Mouse (Mus musculus): ENCODE measurements around the gene Csf2rb. TPM values are rescaled to one million over a fixed set of nuclear protein-coding genes. Genes with fewer than 3 reads are reported as not detected.
A peak's percentile ranks its signal among the peaks of the same experiment; 100 is the strongest.
"Not testable (repeated sequence)": the region's sequence is repeated elsewhere in the genome, so short reads cannot be mapped to it uniquely, and the experiment has no call there.

The Csf2rb gene
- 1 to 10 TPM in 3 of 4 experiments, under 1 TPM in 1; 0.83 to 5.7 (median 2.2) TPM for total RNA-seq (2022)

DNA sequence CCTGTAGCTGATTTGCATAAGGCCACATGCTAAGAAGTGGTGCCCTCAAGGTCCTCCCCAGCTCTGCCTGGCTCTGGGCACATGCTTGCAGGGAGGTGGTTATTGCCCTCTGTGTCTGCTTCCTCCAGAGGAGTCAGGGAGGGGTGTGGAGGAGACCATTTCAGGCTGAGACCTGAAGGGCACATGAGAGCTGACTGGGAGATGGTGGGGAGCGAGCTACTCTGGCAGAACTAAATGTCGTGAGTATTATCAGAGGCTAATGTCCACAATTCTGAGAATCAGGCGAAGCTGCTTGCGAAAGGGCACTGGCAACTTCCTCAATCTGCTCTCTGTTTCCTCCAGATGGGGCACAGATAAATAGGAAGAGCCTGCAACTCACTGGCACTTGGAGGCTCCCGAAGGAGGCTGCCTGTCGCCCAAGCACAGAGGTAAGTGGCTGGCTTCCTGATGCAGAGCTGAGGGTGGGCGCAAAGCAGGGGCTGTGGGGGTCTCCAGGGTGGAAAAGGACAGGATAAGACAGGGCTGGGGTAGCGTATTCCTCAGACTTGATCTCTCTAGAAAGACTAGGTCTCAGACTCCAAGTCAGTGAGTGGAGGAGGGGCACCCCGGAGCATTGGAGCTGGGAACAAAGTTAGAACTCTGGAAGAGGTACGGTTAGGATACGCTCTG is at the start of gene Csf2rb:
Gene Csf2rb (plus strand): TSS at position 82 of the 669 bp plus-strand sequence.
- DNase-seq (ENCODE audit: low spot score in 2 of 2) = no peak

- DNase-seq (ENCODE audit: low spot score in 2 of 2) = no peak
Observed at GRCm38 (mm10) chr15:78278308-78278707, 47.2 kb upstream of the Csf2rb start.

GRCm38 (mm10) chr15:78287941-78288340 is 37.6 kb upstream of the Csf2rb start:
- DNase-seq (ENCODE audit: low spot score in 2 of 2) = no peak

DNA sequence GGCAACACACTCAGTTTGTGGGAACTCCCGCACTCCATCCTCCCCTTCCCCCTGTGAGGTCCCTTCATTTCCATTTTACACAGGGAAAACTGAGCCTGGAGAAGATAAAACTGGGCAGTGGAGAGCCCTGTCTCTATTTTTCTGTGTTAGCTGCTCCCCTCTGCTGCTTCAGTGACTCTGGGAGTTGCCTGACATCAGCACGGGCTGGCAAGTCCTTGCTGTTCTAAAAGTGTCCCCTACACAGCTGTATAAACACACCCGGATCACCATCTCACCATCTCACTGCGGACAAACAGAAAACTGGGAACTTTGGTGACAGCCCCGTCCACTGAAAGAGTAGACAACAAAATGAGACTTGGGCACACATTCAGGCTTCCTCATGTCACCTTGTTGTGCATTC is 35.8 kb upstream of the Csf2rb start:
- not testable (repeated sequence) for DNase-seq (ENCODE audit: low spot score in 2 of 2)

GRCm38 (mm10) chr15:78293228-78293627 is 32.3 kb upstream of the Csf2rb start:
- not testable (repeated sequence) for DNase-seq (ENCODE audit: low spot score in 2 of 2)

DNA sequence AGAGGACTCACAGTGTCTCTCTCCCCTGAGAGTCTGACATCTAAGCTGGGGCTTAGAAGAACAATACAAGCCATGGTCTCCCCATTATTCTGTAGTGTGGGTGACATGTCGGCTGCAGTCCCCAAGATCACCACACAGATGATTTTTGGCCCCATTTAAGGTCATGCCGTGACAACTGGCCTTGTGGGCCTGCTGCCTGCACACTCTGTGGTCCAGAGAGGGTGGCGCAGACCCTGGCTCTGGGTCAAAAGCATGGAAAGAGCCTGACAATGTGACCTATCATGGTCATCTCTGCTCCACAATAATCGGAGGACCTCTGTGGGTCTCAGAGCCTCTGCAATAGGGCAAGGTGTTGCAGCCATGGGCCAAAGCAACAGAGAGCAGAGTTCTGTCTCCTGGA is 31.8 kb upstream of the Csf2rb start:
- DNase-seq (ENCODE audit: low spot score in 2 of 2) = no peak

DNA sequence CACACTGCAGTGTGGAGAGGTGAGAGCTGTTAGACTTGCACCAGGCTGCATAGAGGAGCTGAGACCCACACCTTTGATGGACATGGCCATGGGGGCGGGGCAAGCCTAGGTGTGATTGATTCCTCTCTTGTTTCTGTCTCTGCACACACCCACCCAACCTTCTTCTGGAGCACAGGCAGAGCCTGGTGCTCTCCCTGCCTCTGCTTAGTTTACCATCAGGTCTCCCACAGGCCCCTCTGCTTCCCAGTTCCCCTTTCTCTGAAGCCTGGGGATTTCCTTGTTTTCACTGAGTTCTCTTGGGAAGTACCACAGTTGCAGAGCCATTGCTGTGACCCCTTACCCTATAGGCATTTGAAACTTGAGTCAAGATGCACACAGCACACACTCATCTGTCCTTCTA is 27.0 kb upstream of the Csf2rb start:
- no peak for DNase-seq (ENCODE audit: low spot score in 2 of 2)

- no peak for DNase-seq (ENCODE audit: low spot score in 2 of 2)
Observed at GRCm38 (mm10) chr15:78299641-78300040, 25.9 kb upstream of the Csf2rb start.

DNA sequence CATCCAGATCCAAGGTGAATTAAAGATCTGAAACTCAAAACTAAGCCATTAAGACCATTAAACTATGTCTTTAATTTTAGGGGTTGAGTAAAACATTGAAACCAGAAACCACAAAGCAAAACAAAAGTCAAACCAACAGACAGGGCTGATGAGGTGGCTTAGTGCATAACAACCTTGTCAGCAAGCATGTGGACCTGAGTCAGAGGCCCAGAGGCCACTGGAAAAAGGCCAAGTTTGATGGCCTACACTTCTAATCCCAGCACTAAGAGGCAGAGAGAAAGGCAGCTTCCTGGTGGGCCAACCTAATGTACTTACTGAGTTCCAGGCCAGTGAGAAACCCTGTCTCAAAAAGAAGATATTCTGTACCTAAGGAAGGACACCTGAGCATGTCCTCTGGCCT is 24.8 kb upstream of the Csf2rb start:
- DNase-seq (ENCODE audit: low spot score in 2 of 2) = no peak

DNA sequence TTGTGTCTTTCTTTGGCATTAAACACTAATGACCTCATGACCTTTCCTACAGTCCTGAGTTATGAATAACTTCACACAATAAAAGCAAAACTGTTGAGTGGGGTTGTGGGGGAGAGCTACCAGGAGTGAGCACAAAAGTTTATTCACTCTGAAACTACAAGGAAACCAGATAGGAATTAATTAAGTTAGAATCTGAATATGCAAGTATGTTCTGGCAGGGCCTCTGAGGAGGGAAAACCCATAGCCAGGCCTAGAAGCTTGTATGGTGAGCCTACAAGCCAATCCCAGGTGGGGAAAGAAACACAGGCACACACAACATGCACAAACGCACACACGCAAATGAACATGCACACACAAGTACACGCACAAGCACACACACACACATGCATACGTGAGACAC is 22.8 kb upstream of the Csf2rb start:
- DNase-seq (ENCODE audit: low spot score in 2 of 2) = no peak

- no peak for DNase-seq (ENCODE audit: low spot score in 2 of 2)
Observed at GRCm38 (mm10) chr15:78303665-78304233, 21.8 kb upstream of the Csf2rb start.

DNA sequence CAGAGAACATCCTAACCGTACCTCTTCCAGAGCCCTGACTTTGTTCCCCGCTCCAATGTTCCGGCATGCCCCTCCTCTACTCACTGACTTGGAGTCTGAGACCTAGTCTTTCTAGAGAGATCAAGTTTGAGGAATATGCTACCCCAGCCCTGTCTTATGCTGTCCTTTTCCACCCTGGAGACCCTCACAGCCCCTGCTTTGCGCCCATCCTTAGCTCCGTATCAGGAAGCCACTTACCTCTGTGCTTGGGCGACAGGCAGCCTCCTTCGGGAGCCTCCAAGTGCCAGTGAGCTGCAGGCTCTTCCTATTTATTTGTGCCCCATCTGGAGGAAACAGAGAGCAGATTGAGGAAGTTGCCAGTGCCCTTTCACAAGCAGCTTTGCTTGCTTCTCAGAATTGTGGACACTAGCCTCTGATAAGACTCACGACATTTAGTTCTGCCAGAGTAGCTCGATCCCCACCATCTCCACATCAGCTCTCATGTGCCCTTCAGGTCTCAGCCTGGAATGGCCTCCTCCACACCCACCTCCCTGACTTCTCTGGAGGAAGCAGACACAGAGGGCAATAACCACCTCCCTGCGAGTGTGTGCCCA is 20.1 kb upstream of the Csf2rb start, which contains the start of gene Csf2rb2:
Gene Csf2rb2 (minus strand): TSS at position 381 of the 593 bp plus-strand sequence.
- no peak for DNase-seq (ENCODE audit: low spot score in 2 of 2)

GRCm38 (mm10) chr15:78309865-78310264 is 15.7 kb upstream of the Csf2rb start:
- DNase-seq (ENCODE audit: low spot score in 2 of 2) = no peak

- no peak for DNase-seq (ENCODE audit: low spot score in 2 of 2)
Observed at GRCm38 (mm10) chr15:78310971-78311370, 14.6 kb upstream of the Csf2rb start.

DNA sequence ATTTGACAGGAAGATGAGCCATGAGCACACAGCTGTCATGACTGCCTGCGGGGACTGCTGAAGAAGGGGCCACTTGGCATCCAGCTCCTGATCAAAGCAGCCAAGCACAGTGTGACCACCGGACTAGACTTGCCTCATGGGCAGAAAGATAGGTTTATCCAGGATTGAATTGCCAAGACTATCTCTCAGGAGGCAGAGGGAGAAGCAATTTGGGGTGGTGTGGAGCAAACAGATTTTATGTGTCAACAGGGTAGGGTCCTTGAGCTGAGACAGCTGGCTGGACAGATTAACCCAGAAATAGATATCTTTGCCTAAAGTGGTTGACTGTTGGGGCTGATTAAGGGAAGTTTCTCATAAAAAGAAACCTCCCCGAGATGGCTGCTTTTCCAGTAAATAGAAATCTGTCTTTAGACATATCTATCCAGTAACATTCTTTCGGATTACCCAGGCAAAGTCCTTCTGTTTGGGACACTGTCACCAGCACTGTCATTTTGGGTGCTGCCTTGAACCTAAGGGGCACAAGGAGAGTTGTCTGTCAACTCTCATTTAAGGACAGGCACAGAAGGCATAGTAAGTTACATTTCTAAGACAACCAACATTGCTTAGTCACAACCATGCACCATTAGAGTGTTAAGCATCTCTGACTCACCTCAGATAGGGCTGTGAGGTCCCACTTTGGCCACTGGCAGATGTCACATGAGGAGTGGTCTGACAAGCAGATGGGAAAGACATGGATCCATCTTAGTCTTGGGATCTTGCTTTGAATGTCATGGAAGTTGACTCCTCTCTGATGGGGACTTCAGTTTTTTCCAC is 12.9 kb upstream of the Csf2rb start:
- DNase-seq (ENCODE audit: low spot score in 2 of 2) = not testable (repeated sequence)

DNA sequence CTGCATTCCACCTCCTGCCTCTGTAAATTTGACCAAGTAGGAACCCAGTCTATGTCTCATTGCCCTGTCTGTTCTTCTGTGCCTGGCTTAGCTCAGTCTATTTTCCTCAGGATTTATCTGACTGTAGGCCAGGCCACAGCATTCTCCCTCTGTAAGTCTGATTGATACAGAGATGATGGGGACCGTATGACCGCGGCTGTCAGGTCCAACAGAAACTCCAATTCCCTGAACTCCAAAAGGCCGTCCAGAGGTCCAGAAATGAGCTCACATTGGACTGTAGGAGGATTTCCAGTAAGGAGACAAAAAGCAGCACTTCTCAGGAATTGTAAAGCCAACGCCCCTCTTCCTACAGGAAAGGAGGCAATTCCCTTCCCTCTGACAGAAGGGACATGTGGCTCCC is 11.9 kb upstream of the Csf2rb start:
- not testable (repeated sequence) for DNase-seq (ENCODE audit: low spot score in 2 of 2)

DNA sequence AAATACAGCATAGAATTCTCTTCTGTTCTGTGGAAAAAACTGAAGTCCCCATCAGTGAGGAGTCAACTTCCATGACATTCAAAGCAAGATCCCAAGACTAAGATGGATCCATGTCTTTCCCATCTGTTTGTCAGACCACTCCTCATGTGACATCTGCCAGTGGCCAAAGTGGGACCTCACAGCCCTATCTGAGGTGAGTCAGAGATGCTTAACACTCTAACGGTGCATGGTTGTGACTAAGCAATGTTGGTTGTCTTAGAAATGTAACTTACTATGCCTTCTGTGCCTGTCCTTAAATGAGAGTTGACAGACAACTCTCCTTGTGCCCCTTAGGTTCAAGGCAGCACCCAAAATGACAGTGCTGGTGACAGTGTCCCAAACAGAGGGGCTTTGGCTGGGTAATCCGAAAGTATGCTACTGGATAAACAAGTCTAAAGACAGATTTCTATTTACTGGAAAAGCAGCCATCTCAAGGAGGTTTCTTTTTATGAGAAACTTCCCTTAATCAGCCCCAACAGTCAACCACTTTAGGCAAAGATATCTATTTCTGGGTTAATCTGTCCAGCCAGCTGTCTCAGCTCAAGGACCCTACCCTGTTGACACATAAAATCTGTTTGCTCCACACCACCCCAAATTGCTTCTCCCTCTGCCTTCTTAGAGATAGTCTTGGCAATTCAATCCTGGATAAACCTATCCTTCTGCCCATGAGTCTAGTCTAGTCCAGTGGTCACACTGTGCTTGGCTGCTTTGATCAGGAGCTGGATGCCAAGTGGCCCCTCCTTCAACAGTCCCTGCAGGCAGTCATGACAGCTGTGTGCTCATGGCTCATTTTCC is 7.0 kb upstream of the Csf2rb start:
- not testable (repeated sequence) for DNase-seq (ENCODE audit: low spot score in 2 of 2)

GRCm38 (mm10) chr15:78320825-78321496 is 4.6 kb upstream of the Csf2rb start:
- DNase-seq (ENCODE audit: low spot score in 2 of 2) = peak; percentile 18 to 30

GRCm38 (mm10) chr15:78323366-78323765 is 2.2 kb upstream of the Csf2rb start:
- DNase-seq (ENCODE audit: low spot score in 2 of 2) = no peak

DNA sequence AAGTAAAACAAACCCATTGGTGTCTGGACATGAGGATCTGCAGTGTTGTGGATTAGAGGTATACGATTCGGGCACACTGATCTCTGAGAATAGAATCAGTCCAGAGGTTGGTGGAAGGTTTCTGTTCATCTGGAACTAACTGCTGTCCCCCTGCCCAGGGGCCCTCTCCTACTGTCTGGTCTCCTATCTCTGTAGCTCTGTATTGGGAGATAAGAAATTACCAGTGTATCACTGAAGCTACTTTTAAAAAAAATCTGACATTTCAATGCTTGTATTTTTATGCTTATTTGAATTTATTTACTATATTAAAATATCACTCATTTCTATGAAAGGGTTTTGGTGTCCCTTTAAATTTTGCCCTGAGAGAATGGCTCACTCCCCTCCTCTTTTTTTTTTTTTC is 1.3 kb upstream of the Csf2rb start:
- DNase-seq (ENCODE audit: low spot score in 2 of 2) = no peak
